Mouse (Mus musculus): ENCODE results near the gene Rpl9. TPM values are rescaled to one million over a fixed set of nuclear protein-coding genes. Genes with fewer than 3 reads are reported as not detected.

Rpl9 gene
- polyA plus RNA-seq, 1 experiment from 2014 or later: 1,031 TPM

GRCm38 (mm10) chr5:65387008-65387867, 4.0 kb downstream of the Rpl9 start:
- H3K27ac ChIP-seq (ENCODE audit: low read length): no peak overlapping the region
- peaks cover 17% of the 10 kb centered on the region for H3K36me3 ChIP-seq (ENCODE audit: control insufficient read depth, insufficient read depth, low read length)
- ATAC-seq (ENCODE audit: low read depth): no peak
- H3K9ac ChIP-seq (ENCODE audit: low read length): no peak overlapping the region
- WGBS: 81% methylated on average over 6 of the region's 6 CpGs
- no peaks in the 10 kb centered on the region for H3K27me3 ChIP-seq (ENCODE audit: control insufficient read depth, insufficient read depth, low read depth, low read length)
- H3K9me3 ChIP-seq (ENCODE audit: control insufficient read depth, low read length): no peaks in the 10 kb centered on the region
- H3K4me3 ChIP-seq (ENCODE audit: low read length): no peak overlapping the region
- no peak overlapping the region for H3K4me2 ChIP-seq (ENCODE audit: low read depth, low read length)
- H3K4me1 ChIP-seq (replicated peaks; ENCODE audit: control insufficient read depth, insufficient read depth, low read length): peaks cover 8% of the 10 kb centered on the region

GRCm38 (mm10) chr5:65385704-65386103, 5.5 kb downstream of the Rpl9 start:
- Histone ChIP-seq H3K9me3 (ENCODE audit: control insufficient read depth, low read length) (no peaks in the 10 kb centered on the region), H3K27me3 (ENCODE audit: control insufficient read depth, insufficient read depth, low read depth, low read length) (no peaks in the 10 kb centered on the region), H3K9ac (ENCODE audit: low read length) (no peak overlapping the region), H3K4me3 (ENCODE audit: low read length) (no peak overlapping the region), H3K27ac (ENCODE audit: low read length) (no peak overlapping the region), H3K4me1 (replicated peaks; ENCODE audit: control insufficient read depth, insufficient read depth, low read length) (peaks cover 8% of the 10 kb centered on the region), H3K4me2 (ENCODE audit: low read depth, low read length) (no peak overlapping the region), H3K36me3 (ENCODE audit: control insufficient read depth, insufficient read depth, low read length) (peaks cover 17% of the 10 kb centered on the region)
- WGBS: 68% methylated on average over 2 of the region's 2 CpGs
- ATAC-seq (ENCODE audit: low read depth): no peak

- H3K4me3 ChIP-seq (ENCODE audit: low read length): no peak overlapping the region
- no peak overlapping the region for H3K27ac ChIP-seq (ENCODE audit: low read length)
- 83% methylated on average over 7 of the region's 7 CpGs for WGBS
- no peak overlapping the region for H3K4me2 ChIP-seq (ENCODE audit: low read depth, low read length)
- no peak for ATAC-seq (ENCODE audit: low read depth)
- no peaks in the 10 kb centered on the region for H3K36me3 ChIP-seq (ENCODE audit: control insufficient read depth, insufficient read depth, low read length)
- H3K9me3 ChIP-seq (ENCODE audit: control insufficient read depth, low read length): no peaks in the 10 kb centered on the region
- no peaks in the 10 kb centered on the region for H3K27me3 ChIP-seq (ENCODE audit: control insufficient read depth, insufficient read depth, low read depth, low read length)
- H3K9ac ChIP-seq (ENCODE audit: low read length): no peak overlapping the region
- no peaks in the 10 kb centered on the region for H3K4me1 ChIP-seq (replicated peaks; ENCODE audit: control insufficient read depth, insufficient read depth, low read length)
Observed at GRCm38 (mm10) chr5:65374746-65375145, 16.5 kb downstream of the Rpl9 start.

- H3K36me3 ChIP-seq (ENCODE audit: control insufficient read depth, insufficient read depth, low read length): no peaks in the 10 kb centered on the region
- H3K27me3 ChIP-seq (ENCODE audit: control insufficient read depth, insufficient read depth, low read depth, low read length): no peaks in the 10 kb centered on the region
- no peak overlapping the region for H3K9ac ChIP-seq (ENCODE audit: low read length)
- H3K4me1 ChIP-seq (replicated peaks; ENCODE audit: control insufficient read depth, insufficient read depth, low read length): no peaks in the 10 kb centered on the region
- H3K4me2 ChIP-seq (ENCODE audit: low read depth, low read length): no peak overlapping the region
- ATAC-seq (ENCODE audit: low read depth): no peak
- H3K9me3 ChIP-seq (ENCODE audit: control insufficient read depth, low read length): no peaks in the 10 kb centered on the region
- no peak overlapping the region for H3K27ac ChIP-seq (ENCODE audit: low read length)
- H3K4me3 ChIP-seq (ENCODE audit: low read length): no peak overlapping the region
- WGBS: 93% methylated on average over 7 of the region's 7 CpGs
Observed at GRCm38 (mm10) chr5:65371551-65371950, 19.7 kb downstream of the Rpl9 start.

- no peaks in the 10 kb centered on the region for H3K9me3 ChIP-seq (ENCODE audit: control insufficient read depth, low read length)
- no peak overlapping the region for H3K27ac ChIP-seq (ENCODE audit: low read length)
- H3K4me1 ChIP-seq (replicated peaks; ENCODE audit: control insufficient read depth, insufficient read depth, low read length): no peaks in the 10 kb centered on the region
- H3K4me2 ChIP-seq (ENCODE audit: low read depth, low read length): no peak overlapping the region
- H3K27me3 ChIP-seq (ENCODE audit: control insufficient read depth, insufficient read depth, low read depth, low read length): no peaks in the 10 kb centered on the region
- H3K4me3 ChIP-seq (ENCODE audit: low read length): no peak overlapping the region
- no peaks in the 10 kb centered on the region for H3K36me3 ChIP-seq (ENCODE audit: control insufficient read depth, insufficient read depth, low read length)
- ATAC-seq (ENCODE audit: low read depth): no peak
- no peak overlapping the region for H3K9ac ChIP-seq (ENCODE audit: low read length)
- WGBS: 59% methylated on average over 11 of the region's 11 CpGs
Observed at GRCm38 (mm10) chr5:65367837-65368236, 23.4 kb downstream of the Rpl9 start.

GRCm38 (mm10) chr5:65357771-65358170, 33.5 kb downstream of the Rpl9 start:
- 74% methylated on average over 3 of the region's 3 CpGs for WGBS

GRCm38 (mm10) chr5:65356851-65357250, 34.4 kb downstream of the Rpl9 start:
- Histone ChIP-seq H3K9me3 (ENCODE audit: control insufficient read depth, low read length) (peaks cover 4% of the 10 kb centered on the region), H3K27me3 (ENCODE audit: control insufficient read depth, insufficient read depth, low read depth, low read length) (no peaks in the 10 kb centered on the region), H3K27ac (ENCODE audit: low read length) (no peak overlapping the region), H3K4me1 (replicated peaks; ENCODE audit: control insufficient read depth, insufficient read depth, low read length) (no peaks in the 10 kb centered on the region), H3K4me3 (ENCODE audit: low read length) (no peak overlapping the region), H3K4me2 (ENCODE audit: low read depth, low read length) (no peak overlapping the region), H3K36me3 (ENCODE audit: control insufficient read depth, insufficient read depth, low read length) (no peaks in the 10 kb centered on the region), H3K9ac (ENCODE audit: low read length) (no peak overlapping the region)
- WGBS: 67% methylated on average over 6 of the region's 6 CpGs
- ATAC-seq (ENCODE audit: low read depth): no peak

More at GRCm38 (mm10) chr5:65357771-65358170, 33.5 kb downstream of the Rpl9 start:
- Histone ChIP-seq H3K9ac (ENCODE audit: low read length) (no peak overlapping the region), H3K27ac (ENCODE audit: low read length) (no peak overlapping the region), H3K4me2 (ENCODE audit: low read depth, low read length) (no peak overlapping the region), H3K9me3 (ENCODE audit: control insufficient read depth, low read length) (peaks cover 4% of the 10 kb centered on the region), H3K27me3 (ENCODE audit: control insufficient read depth, insufficient read depth, low read depth, low read length) (no peaks in the 10 kb centered on the region), H3K4me1 (replicated peaks; ENCODE audit: control insufficient read depth, insufficient read depth, low read length) (no peaks in the 10 kb centered on the region), H3K4me3 (ENCODE audit: low read length) (no peak overlapping the region), H3K36me3 (ENCODE audit: control insufficient read depth, insufficient read depth, low read length) (no peaks in the 10 kb centered on the region)
- ATAC-seq (ENCODE audit: low read depth): no peak

- no peak overlapping the region for H3K4me3 ChIP-seq (ENCODE audit: low read length)
- no peaks in the 10 kb centered on the region for H3K36me3 ChIP-seq (ENCODE audit: control insufficient read depth, insufficient read depth, low read length)
- no peak overlapping the region for H3K9ac ChIP-seq (ENCODE audit: low read length)
- peaks cover 4% of the 10 kb centered on the region for H3K9me3 ChIP-seq (ENCODE audit: control insufficient read depth, low read length)
- no peak overlapping the region for H3K4me2 ChIP-seq (ENCODE audit: low read depth, low read length)
- H3K4me1 ChIP-seq (replicated peaks; ENCODE audit: control insufficient read depth, insufficient read depth, low read length): no peaks in the 10 kb centered on the region
- 68% methylated on average over 5 of the region's 5 CpGs for WGBS
- no peaks in the 10 kb centered on the region for H3K27me3 ChIP-seq (ENCODE audit: control insufficient read depth, insufficient read depth, low read depth, low read length)
- ATAC-seq (ENCODE audit: low read depth): no peak
- H3K27ac ChIP-seq (ENCODE audit: low read length): no peak overlapping the region
Observed at GRCm38 (mm10) chr5:65354985-65355384, 36.3 kb downstream of the Rpl9 start.

GRCm38 (mm10) chr5:65354097-65354496, 37.1 kb downstream of the Rpl9 start:
- no peaks in the 10 kb centered on the region for H3K36me3 ChIP-seq (ENCODE audit: control insufficient read depth, insufficient read depth, low read length)
- no peaks in the 10 kb centered on the region for H3K27me3 ChIP-seq (ENCODE audit: control insufficient read depth, insufficient read depth, low read depth, low read length)
- no peak overlapping the region for H3K4me2 ChIP-seq (ENCODE audit: low read depth, low read length)
- peaks cover 4% of the 10 kb centered on the region for H3K9me3 ChIP-seq (ENCODE audit: control insufficient read depth, low read length)
- no peak overlapping the region for H3K27ac ChIP-seq (ENCODE audit: low read length)
- no peaks in the 10 kb centered on the region for H3K4me1 ChIP-seq (replicated peaks; ENCODE audit: control insufficient read depth, insufficient read depth, low read length)
- no peak for ATAC-seq (ENCODE audit: low read depth)
- 57% methylated on average over 3 of the region's 3 CpGs for WGBS
- no peak overlapping the region for H3K9ac ChIP-seq (ENCODE audit: low read length)
- no peak overlapping the region for H3K4me3 ChIP-seq (ENCODE audit: low read length)

Measured in lung, embryonic 16.5 days (tissue).